Mouse (Mus musculus): ENCODE measurements at regions not wholly inside any gene's neighbourhood (a gene's known extent, or its start where the extent isn't known, plus 50 kb on each side); places are given as distances from the start of the nearest gene placed in this dataset.

- TF ChIP-seq CTCF (IDR thresholded peaks at IDR 0.05; ENCODE audit: borderline replicate concordance, insufficient read depth, low read depth, low read length) (no peak), POLR2A (IDR thresholded peaks at IDR 0.05; ENCODE audit: borderline replicate concordance, insufficient read depth, low read length) (no peak)
Measured at GRCm38 (mm10) chr6:53216715-53217114, 70.4 kb upstream of the Creb5 start.

All from cerebellum, adult 2 months (tissue).